35 mouse cellular contexts compared by ENCODE assay signal in genomic region chr3:32405699-32406098, GRCm38 (mm10).
"Had no signal": no experiment of that assay in that cellular context is flagged by ENCODE, and none has a peak within 500 bp of the region (broad histone marks: within the 10 kb centered on the region; RNA-seq: fewer than 3 reads in every experiment).

No protein-coding gene starts in this region.

- H3K4me2 ChIP-seq: heart, embryonic 11.5 days; heart, embryonic 12.5 days; heart, embryonic 13.5 days; heart, embryonic 15.5 days; hindbrain, embryonic 12.5 days; hindbrain, embryonic 13.5 days; hindbrain, embryonic 14.5 days; hindbrain, embryonic 15.5 days; intestine, embryonic 15.5 days; kidney, embryonic 15.5 days had no signal

- H3K4me3 ChIP-seq: heart, embryonic 10.5 days; heart, embryonic 12.5 days; heart, embryonic 13.5 days; heart, embryonic 15.5 days; hindbrain, embryonic 10.5 days; hindbrain, embryonic 12.5 days; hindbrain, embryonic 13.5 days; hindbrain, embryonic 15.5 days; intestine, embryonic 15.5 days; kidney, embryonic 15.5 days; layer of hippocampus, adult 2 months had no signal

- H3K27ac ChIP-seq: heart, embryonic 10.5 days; heart, embryonic 13.5 days; heart, embryonic 15.5 days; hindbrain, embryonic 10.5 days; hindbrain, embryonic 12.5 days; hindbrain, embryonic 13.5 days; hindbrain, embryonic 14.5 days; hindbrain, embryonic 15.5 days; hindbrain, postnatal 0 days; intestine, embryonic 15.5 days; kidney, embryonic 15.5 days; kidney, postnatal 0 days; layer of hippocampus, adult 2 months had no signal

- DNase-seq: heart, postnatal 10 days; heart, postnatal 14 days; heart, postnatal 36 days; heart, postnatal 4 days; kidney, adult 11 months; kidney, adult 18-20 months; kidney, adult 2 months; kidney, adult 8-10 months; kidney, adult 9 months; kidney, postnatal 10 days; kidney, postnatal 14 days; kidney, postnatal 25 days; kidney, postnatal 36 days; kidney, postnatal 4 days; layer of hippocampus, adult 9-11 months; layer of hippocampus, postnatal 36 days had no signal

- H3K27me3 ChIP-seq: heart, embryonic 12.5 days; heart, embryonic 13.5 days; heart, embryonic 15.5 days; hindbrain, embryonic 12.5 days; hindbrain, embryonic 13.5 days; hindbrain, embryonic 15.5 days; intestine, embryonic 15.5 days; kidney, embryonic 15.5 days had no signal

- ATAC-seq: hindbrain, embryonic 16.5 days; hindbrain, postnatal 0 days; inflammation-experienced regulatory T-cells, adult 6 months; intestine, embryonic 15.5 days; intestine, embryonic 16.5 days; intestine, postnatal 0 days had no signal

- H3K36me3 ChIP-seq: heart, embryonic 10.5 days; heart, embryonic 12.5 days; heart, embryonic 13.5 days; heart, embryonic 15.5 days; hindbrain, embryonic 10.5 days; hindbrain, embryonic 12.5 days; hindbrain, embryonic 13.5 days; hindbrain, embryonic 15.5 days; intestine, embryonic 15.5 days; kidney, embryonic 15.5 days had no signal

- H3K9me3 ChIP-seq: heart, embryonic 10.5 days; heart, embryonic 12.5 days; heart, embryonic 13.5 days; heart, embryonic 15.5 days; hindbrain, embryonic 10.5 days; hindbrain, embryonic 12.5 days; hindbrain, embryonic 13.5 days; hindbrain, embryonic 15.5 days; intestine, embryonic 15.5 days; kidney, embryonic 15.5 days had no signal

- H3K9ac ChIP-seq: heart, embryonic 12.5 days; heart, embryonic 13.5 days; heart, embryonic 15.5 days; hindbrain, embryonic 12.5 days; hindbrain, embryonic 13.5 days; hindbrain, embryonic 14.5 days; hindbrain, embryonic 15.5 days; intestine, embryonic 15.5 days; kidney, embryonic 15.5 days had no signal
